Mouse (Mus musculus): ENCODE results near the gene Orm3. TPM values are rescaled to one million over a fixed set of nuclear protein-coding genes. Genes with fewer than 3 reads are reported as not detected.

The Orm3 gene
- polyA plus RNA-seq, 1 experiment from 2014 or later = not detected

DNA sequence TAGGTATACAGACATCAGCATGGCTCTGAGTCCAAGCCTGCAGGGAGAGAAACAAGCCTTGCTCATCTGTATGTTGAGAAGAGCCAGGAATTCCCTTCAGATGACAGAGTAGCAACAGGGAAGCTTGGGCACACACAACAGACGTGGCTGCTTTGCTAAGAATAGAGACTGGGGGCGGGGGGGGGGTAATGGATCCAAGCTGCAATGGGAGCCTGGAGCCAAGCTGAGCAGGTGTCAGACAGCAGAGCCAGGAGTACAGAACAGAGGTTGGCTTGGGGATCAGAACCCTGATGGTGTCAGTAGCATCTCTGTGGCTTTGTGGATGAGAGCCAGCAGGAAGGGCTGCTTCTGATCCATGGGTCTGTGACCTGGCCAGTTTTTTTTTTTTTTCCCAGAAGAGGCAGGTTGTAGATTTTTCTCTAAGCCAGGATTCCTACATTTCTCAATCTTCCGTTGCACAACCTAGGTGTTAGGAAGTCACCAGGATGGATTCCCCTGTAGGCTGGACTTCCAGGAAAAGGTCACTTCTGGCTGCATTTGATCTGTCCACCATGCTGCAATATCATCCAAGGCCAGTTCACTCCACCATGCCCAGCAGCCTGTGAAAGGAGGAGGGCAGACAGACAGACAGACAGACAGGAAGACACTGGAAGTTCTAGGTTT lies 17.4 kb upstream of the Orm3 start:
- H3K27ac ChIP-seq = no peak overlapping the region
- no peak for ATAC-seq (ENCODE audit: insufficient number of reproducible peaks, insufficient read depth, low FRiP score, low TSS enrichment, low read depth)
- peaks cover 13% of the 10 kb centered on the region for H3K36me3 ChIP-seq
- H3K27me3 ChIP-seq = no peaks in the 10 kb centered on the region
- no peak overlapping the region for H3K4me3 ChIP-seq
- H3K4me1 ChIP-seq = no peaks in the 10 kb centered on the region
- no peak overlapping the region for H3K4me2 ChIP-seq
- H3K9me3 ChIP-seq = no peaks in the 10 kb centered on the region
- 58% methylated on average over 3 of the region's 3 CpGs for WGBS
- H3K9ac ChIP-seq = no peak overlapping the region

- ATAC-seq (ENCODE audit: insufficient number of reproducible peaks, insufficient read depth, low FRiP score, low TSS enrichment, low read depth) = no peak
- no peaks in the 10 kb centered on the region for H3K9me3 ChIP-seq
- H3K4me2 ChIP-seq = no peak overlapping the region
- no peak overlapping the region for H3K4me3 ChIP-seq
- no peak overlapping the region for H3K9ac ChIP-seq
- H3K27ac ChIP-seq = no peak overlapping the region
- 63% methylated on average over 4 of the region's 4 CpGs for WGBS
- no peaks in the 10 kb centered on the region for H3K36me3 ChIP-seq
- H3K4me1 ChIP-seq = peaks cover 5% of the 10 kb centered on the region; the same call in 1 of the 2 replicates
- no peaks in the 10 kb centered on the region for H3K27me3 ChIP-seq
These were observed 13.5 kb upstream of the Orm3 start for GRCm38 (mm10) chr4:63342491-63342890.

DNA sequence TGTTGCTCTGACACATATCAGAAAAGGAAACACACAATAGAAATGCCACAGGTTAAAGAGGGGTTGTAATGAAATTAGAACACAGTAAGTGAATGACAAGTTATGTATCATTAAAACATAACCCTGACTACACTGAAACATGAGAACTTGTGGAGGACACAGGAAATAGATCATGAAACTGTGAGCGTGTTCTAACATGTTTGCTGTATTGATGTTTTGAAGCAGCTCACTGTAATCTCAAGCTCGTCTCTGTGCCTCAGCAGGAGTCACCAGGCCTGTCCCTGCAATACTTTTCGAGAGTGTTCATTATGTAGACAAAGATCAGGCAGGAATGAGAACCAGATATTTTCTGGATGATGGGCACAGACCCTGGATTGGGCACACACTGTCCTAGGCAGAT lies 12.4 kb upstream of the Orm3 start:
- Histone ChIP-seq H3K27ac (no peak overlapping the region), H3K9me3 (no peaks in the 10 kb centered on the region), H3K4me1 (peaks cover 5% of the 10 kb centered on the region; the same call in 1 of the 2 replicates), H3K4me2 (no peak overlapping the region), H3K36me3 (no peaks in the 10 kb centered on the region), H3K4me3 (no peak overlapping the region), H3K9ac (no peak overlapping the region), H3K27me3 (no peaks in the 10 kb centered on the region)
- WGBS = 42% methylated on average over 3 of the region's 3 CpGs
- no peak for ATAC-seq (ENCODE audit: insufficient number of reproducible peaks, insufficient read depth, low FRiP score, low TSS enrichment, low read depth)

DNA sequence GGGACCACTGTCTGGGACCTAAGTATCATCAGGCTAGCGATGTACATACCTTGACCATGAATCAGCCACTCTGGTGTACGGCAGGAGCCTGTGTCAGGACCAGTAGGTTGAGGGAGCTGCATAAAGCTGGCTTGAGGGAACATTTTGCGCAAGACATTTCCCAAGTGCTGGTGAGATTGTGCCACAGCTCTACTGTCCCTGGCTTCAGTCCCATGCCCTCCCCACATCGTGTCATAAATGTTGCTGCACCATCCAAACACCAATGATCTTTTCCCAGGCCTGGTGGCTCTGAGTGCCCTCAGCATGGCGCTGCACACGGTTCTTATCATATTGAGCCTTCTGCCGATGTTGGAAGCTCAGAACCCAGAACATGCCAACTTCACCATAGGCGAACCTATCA lies 11.7 kb upstream of the Orm3 start, which contains the start of gene Orm1:
Orm1 (plus strand) TSS at position 266 of the 400 bp plus-strand sequence.
- WGBS = 88% methylated on average over 8 of the region's 8 CpGs
- no peak for ATAC-seq (ENCODE audit: insufficient number of reproducible peaks, insufficient read depth, low FRiP score, low TSS enrichment, low read depth)
- Histone ChIP-seq H3K4me2 (no peak within 1 kb of the TSS), H3K36me3 (no peaks in the 10 kb centered on the region), H3K27me3 (no peaks in the 10 kb centered on the region), H3K4me1 (peaks cover 5% of the 10 kb centered on the region; the same call in 1 of the 2 replicates), H3K9ac (no peak within 1 kb of the TSS), H3K9me3 (no peaks in the 10 kb centered on the region), H3K27ac (no peak within 1 kb of the TSS), H3K4me3 (no peak within 1 kb of the TSS)

DNA sequence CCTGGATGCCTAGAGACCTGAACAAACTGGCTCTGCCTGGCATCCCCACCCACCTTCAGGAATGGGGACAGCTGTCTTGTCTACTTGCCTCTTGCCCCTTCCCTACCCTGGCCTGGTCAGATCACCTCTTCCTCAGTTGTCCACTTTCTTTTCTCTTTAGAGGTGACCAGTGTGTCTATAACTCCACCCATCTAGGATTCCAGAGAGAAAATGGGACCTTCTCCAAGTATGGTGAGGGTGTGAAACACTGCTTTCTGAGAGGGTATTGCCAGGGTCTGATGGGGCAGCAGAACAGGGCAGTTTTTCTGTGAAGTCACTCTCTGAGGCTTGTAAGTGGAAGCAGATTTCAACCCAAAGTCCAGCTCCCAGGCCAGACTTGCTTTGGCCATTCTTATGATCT lies 10.7 kb upstream of the Orm3 start:
- Histone ChIP-seq H3K36me3 (no peaks in the 10 kb centered on the region), H3K27me3 (no peaks in the 10 kb centered on the region), H3K4me1 (peaks cover 5% of the 10 kb centered on the region; the same call in 1 of the 2 replicates), H3K4me3 (no peak overlapping the region), H3K9me3 (no peaks in the 10 kb centered on the region), H3K9ac (no peak overlapping the region), H3K4me2 (no peak overlapping the region), H3K27ac (no peak overlapping the region)
- no peak for ATAC-seq (ENCODE audit: insufficient number of reproducible peaks, insufficient read depth, low FRiP score, low TSS enrichment, low read depth)

- Histone ChIP-seq H3K4me3 (no peak overlapping the region), H3K27ac (no peak overlapping the region), H3K4me2 (no peak overlapping the region), H3K36me3 (no peaks in the 10 kb centered on the region), H3K4me1 (peaks cover 5% of the 10 kb centered on the region; the same call in 1 of the 2 replicates), H3K27me3 (no peaks in the 10 kb centered on the region), H3K9ac (no peak overlapping the region), H3K9me3 (no peaks in the 10 kb centered on the region)
- ATAC-seq (ENCODE audit: insufficient number of reproducible peaks, insufficient read depth, low FRiP score, low TSS enrichment, low read depth) = no peak
- 86% methylated on average over 4 of the region's 4 CpGs for WGBS
These were observed 9.3 kb upstream of the Orm3 start for GRCm38 (mm10) chr4:63346659-63347058.

GRCm38 (mm10) chr4:63348524-63348923 lies 7.4 kb upstream of the Orm3 start:
- H3K27ac ChIP-seq = no peak overlapping the region
- no peaks in the 10 kb centered on the region for H3K27me3 ChIP-seq
- H3K9me3 ChIP-seq = no peaks in the 10 kb centered on the region
- no peak overlapping the region for H3K9ac ChIP-seq
- H3K36me3 ChIP-seq = no peaks in the 10 kb centered on the region
- peaks cover 5% of the 10 kb centered on the region; the same call in 1 of the 2 replicates for H3K4me1 ChIP-seq
- WGBS = 60% methylated on average over 6 of the region's 6 CpGs
- H3K4me3 ChIP-seq = no peak overlapping the region
- no peak for ATAC-seq (ENCODE audit: insufficient number of reproducible peaks, insufficient read depth, low FRiP score, low TSS enrichment, low read depth)
- no peak overlapping the region for H3K4me2 ChIP-seq

- WGBS = 54% methylated on average over 2 of the region's 2 CpGs
- Histone ChIP-seq H3K9ac (no peak overlapping the region), H3K4me2 (no peak overlapping the region), H3K4me3 (no peak overlapping the region), H3K27ac (no peak overlapping the region), H3K9me3 (no peaks in the 10 kb centered on the region), H3K4me1 (no peaks in the 10 kb centered on the region; the same call in 1 of the 2 replicates), H3K27me3 (no peaks in the 10 kb centered on the region), H3K36me3 (no peaks in the 10 kb centered on the region)
- no peak for ATAC-seq (ENCODE audit: insufficient number of reproducible peaks, insufficient read depth, low FRiP score, low TSS enrichment, low read depth)
These were observed 1.1 kb downstream of the Orm3 start for GRCm38 (mm10) chr4:63356981-63357570.

GRCm38 (mm10) chr4:63359861-63360260 lies 3.9 kb downstream of the Orm3 start:
- Histone ChIP-seq H3K27ac (no peak overlapping the region), H3K9me3 (no peaks in the 10 kb centered on the region), H3K4me2 (no peak overlapping the region), H3K4me3 (no peak overlapping the region), H3K4me1 (no peaks in the 10 kb centered on the region; the same call in 1 of the 2 replicates), H3K9ac (no peak overlapping the region), H3K36me3 (no peaks in the 10 kb centered on the region), H3K27me3 (no peaks in the 10 kb centered on the region)
- no peak for ATAC-seq (ENCODE audit: insufficient number of reproducible peaks, insufficient read depth, low FRiP score, low TSS enrichment, low read depth)
- WGBS = 60% methylated on average over 6 of the region's 6 CpGs

- WGBS = 89% methylated on average over 5 of the region's 5 CpGs
- Histone ChIP-seq H3K4me2 (no peak within 1 kb of the TSS), H3K27me3 (no peaks in the 10 kb centered on the region), H3K4me1 (no peaks in the 10 kb centered on the region; the same call in 1 of the 2 replicates), H3K9ac (no peak within 1 kb of the TSS), H3K27ac (no peak within 1 kb of the TSS), H3K36me3 (peaks cover under 1% of the 10 kb centered on the region; the same call in 1 of the 2 replicates), H3K9me3 (no peaks in the 10 kb centered on the region), H3K4me3 (no peak within 1 kb of the TSS)
- no peak for ATAC-seq (ENCODE audit: insufficient number of reproducible peaks, insufficient read depth, low FRiP score, low TSS enrichment, low read depth)
These were observed 6.2 kb downstream of the Orm3 start, which contains the start of gene Orm2 for GRCm38 (mm10) chr4:63362150-63362549. Gene Orm2, plus strand, starts transcription at chr4:63362449.

- no peak for ATAC-seq (ENCODE audit: insufficient number of reproducible peaks, insufficient read depth, low FRiP score, low TSS enrichment, low read depth)
- 11% methylated on average over 4 of the region's 4 CpGs for WGBS
- H3K4me2 ChIP-seq = no peak overlapping the region
- H3K9ac ChIP-seq = no peak overlapping the region
- no peaks in the 10 kb centered on the region for H3K27me3 ChIP-seq
- peaks cover 63% of the 10 kb centered on the region for H3K36me3 ChIP-seq
- no peaks in the 10 kb centered on the region for H3K9me3 ChIP-seq
- H3K4me3 ChIP-seq = no peak overlapping the region
- H3K4me1 ChIP-seq = no peaks in the 10 kb centered on the region
- no peak overlapping the region for H3K27ac ChIP-seq
These were observed 12.6 kb downstream of the Orm3 start for GRCm38 (mm10) chr4:63368577-63368976.

DNA sequence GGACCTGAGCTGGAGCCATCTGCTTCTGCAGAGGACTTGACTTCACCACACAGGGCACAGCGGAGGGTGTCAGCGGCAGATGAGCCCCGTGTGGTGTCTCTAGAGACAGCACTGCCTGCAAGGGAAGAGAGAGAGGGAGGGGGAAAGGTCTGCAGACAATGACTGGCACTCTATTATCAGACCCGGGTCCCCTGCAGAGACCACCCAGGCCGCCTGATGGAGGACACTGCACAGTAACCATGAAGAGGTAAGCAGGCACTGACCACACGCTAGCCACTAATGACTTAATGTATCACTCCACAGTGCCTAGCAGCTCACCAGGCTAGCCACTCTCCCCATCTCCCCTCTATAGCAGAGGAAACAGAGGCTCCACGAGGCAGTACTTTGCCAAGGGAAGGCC lies 14.9 kb downstream of the Orm3 start:
- WGBS = 53% methylated on average over 7 of the region's 7 CpGs
- no peaks in the 10 kb centered on the region for H3K9me3 ChIP-seq
- peaks cover 87% of the 10 kb centered on the region for H3K36me3 ChIP-seq
- H3K4me1 ChIP-seq = no peaks in the 10 kb centered on the region
- H3K9ac ChIP-seq = no peak overlapping the region
- no peaks in the 10 kb centered on the region for H3K27me3 ChIP-seq
- no peak overlapping the region for H3K27ac ChIP-seq
- H3K4me3 ChIP-seq = no peak overlapping the region
- ATAC-seq (ENCODE audit: insufficient number of reproducible peaks, insufficient read depth, low FRiP score, low TSS enrichment, low read depth) = no peak
- no peak overlapping the region for H3K4me2 ChIP-seq
